8 mouse cellular contexts compared by ENCODE assay signal in genomic region chr11:121420830-121421552, GRCm38 (mm10). TPM values are rescaled to one million over a fixed set of nuclear protein-coding genes. Genes with fewer than 3 reads are reported as not detected.
A peak's percentile ranks its signal among the peaks of the same experiment; 100 is the strongest.
DNase-seq lines count a peak whose midpoint lies in the region; ATAC-seq lines count a peak whose summit lies in the region.

Gene Fn3krp (plus strand): TSS chr11:121421401.

- intact Hi-C loops in gastrocnemius, postnatal 14 days (cut with DNase I; ENCODE audit: low total_unique reads): no loop called here
- intact Hi-C loops in left cerebral cortex, postnatal 10 days (cut with DNase I): loop anchor here (5.0 kb wide), 1 partner anchor 34 kb away; the partner anchor contains the start of gene Rab40b

- DNase-seq in adrenal gland, adult (ENCODE audit: inconsistent age in 2 of 2, low spot score in 1 of 2): peak; percentile 99 to 100
- DNase-seq in embryo, embryonic 10.5 days (ENCODE audit: low spot score): peak; percentile 100
- DNase-seq in gastrocnemius, postnatal 14 days: peak; percentile 99
- peak; percentile 99 to 100 for DNase-seq in left cerebral cortex, postnatal 10 days (ENCODE audit: extremely low spot score in 1 of 2, low spot score in 2 of 2)
- peak; percentile 97 for DNase-seq in right cerebral cortex, postnatal 25 days
- peak; percentile 97 to 100 for DNase-seq in urinary bladder, postnatal 4 days (ENCODE audit: low spot score in 2 of 2)

- peak; percentile 99 for ATAC-seq in inflammation-experienced regulatory T-cells, adult 6 months
- ATAC-seq in megakaryocyte-erythroid progenitor cell, adult 5-6 weeks (replicated peaks; ENCODE audit: low FRiP score, low TSS enrichment, poor library complexity, severe bottlenecking): peak; percentile 96

RNA-seq across cellular contexts. Expression of gene Fn3krp, which starts in this region (rescaled TPM):
- 1 to 10 TPM; 4.4 to 5.1 TPM for total RNA-seq in gastrocnemius, postnatal 14 days (2021)
- polyA plus RNA-seq in inflammation-experienced regulatory T-cells, adult 6 months (2017; shearing (Covaris generic)): 1 to 10 TPM; 8.0 to 9.5 (median 8.3) TPM
- total RNA-seq in left cerebral cortex, postnatal 10 days (2021): 10 to 100 TPM; 21.7 to 21.9 TPM
- 18.8 and 22.0 TPM in 2 replicates for total RNA-seq in megakaryocyte-erythroid progenitor cell, adult 5-6 weeks (2014; fragmentation: Nextera tagmentation)
- total RNA-seq in megakaryocyte-erythroid progenitor cell, adult 5-6 weeks (2017): 35.3 and 42.9 TPM in 2 replicates

Comparison
In these comparisons a context has a peak if more than half of its experiments do, and no peak if none do; other contexts are left out.
1. Peak in every context shown above with its lines: DNase-seq and ATAC-seq.